Mouse (Mus musculus): Measurements from ENCODE around the gene Fezf1. TPM values are rescaled to one million over a fixed set of nuclear protein-coding genes. Genes with fewer than 3 reads are reported as not detected.

Gene Fezf1
- polyA plus RNA-seq (2012; rRNA removed), result 0.05 TPM in 2 replicates

- no peak for TF ChIP-seq POLR2A (IDR thresholded peaks at IDR 0.05; ENCODE audit: control insufficient read depth, low read depth, low read length)
- no peak for TF ChIP-seq CTCF (IDR thresholded peaks at IDR 0.05; ENCODE audit: control insufficient read depth, insufficient read depth, insufficient replicate concordance, low read depth, low read length)
- Histone ChIP-seq H3K27ac (ENCODE audit: control insufficient read depth, insufficient read depth, low read depth, low read length) (no peak within 1 kb of the TSS), H3K27me3 (ENCODE audit: control insufficient read depth, insufficient read depth, low read length) (peaks cover 9% of the 10 kb centered on the region), H3K4me3 (ENCODE audit: control insufficient read depth, low read depth, low read length) (peak within 1 kb of the TSS; percentile 3; the same call in 1 of the 2 replicates), H3K36me3 (ENCODE audit: control insufficient read depth, insufficient read depth, low read length) (no peaks in the 10 kb centered on the region), H3K4me1 (ENCODE audit: control insufficient read depth, insufficient read depth, low read length) (peaks cover 13% of the 10 kb centered on the region)
These were observed at the start of gene Fezf1 for GRCm38 (mm10) chr6:23248313-23249052. Gene Fezf1, minus strand, starts transcription at chr6:23248362.

- H3K4me3 ChIP-seq (ENCODE audit: control insufficient read depth, low read depth, low read length), result no peak overlapping the region
- H3K4me1 ChIP-seq (ENCODE audit: control insufficient read depth, insufficient read depth, low read length), result no peaks in the 10 kb centered on the region
- TF ChIP-seq CTCF (IDR thresholded peaks at IDR 0.05; ENCODE audit: control insufficient read depth, insufficient read depth, insufficient replicate concordance, low read depth, low read length), result no peak
- no peak for TF ChIP-seq POLR2A (IDR thresholded peaks at IDR 0.05; ENCODE audit: control insufficient read depth, low read depth, low read length)
- H3K27ac ChIP-seq (ENCODE audit: control insufficient read depth, insufficient read depth, low read depth, low read length), result no peak overlapping the region
- H3K27me3 ChIP-seq (ENCODE audit: control insufficient read depth, insufficient read depth, low read length), result no peaks in the 10 kb centered on the region
- H3K36me3 ChIP-seq (ENCODE audit: control insufficient read depth, insufficient read depth, low read length), result no peaks in the 10 kb centered on the region
These were observed 46.5 kb upstream of the Fezf1 start for GRCm38 (mm10) chr6:23294685-23295084.

GRCm38 (mm10) chr6:23288752-23289151 is 40.6 kb upstream of the Fezf1 start:
- Histone ChIP-seq H3K27ac (ENCODE audit: control insufficient read depth, insufficient read depth, low read depth, low read length) (no peak overlapping the region), H3K27me3 (ENCODE audit: control insufficient read depth, insufficient read depth, low read length) (no peaks in the 10 kb centered on the region), H3K36me3 (ENCODE audit: control insufficient read depth, insufficient read depth, low read length) (no peaks in the 10 kb centered on the region), H3K4me1 (ENCODE audit: control insufficient read depth, insufficient read depth, low read length) (no peaks in the 10 kb centered on the region), H3K4me3 (ENCODE audit: control insufficient read depth, low read depth, low read length) (no peak overlapping the region)
- TF ChIP-seq POLR2A (IDR thresholded peaks at IDR 0.05; ENCODE audit: control insufficient read depth, low read depth, low read length) (no peak), CTCF (IDR thresholded peaks at IDR 0.05; ENCODE audit: control insufficient read depth, insufficient read depth, insufficient replicate concordance, low read depth, low read length) (no peak)

GRCm38 (mm10) chr6:23281514-23281820 is 33.3 kb upstream of the Fezf1 start:
- Histone ChIP-seq H3K4me3 (ENCODE audit: control insufficient read depth, low read depth, low read length) (no peak overlapping the region), H3K36me3 (ENCODE audit: control insufficient read depth, insufficient read depth, low read length) (no peaks in the 10 kb centered on the region), H3K27ac (ENCODE audit: control insufficient read depth, insufficient read depth, low read depth, low read length) (no peak overlapping the region), H3K27me3 (ENCODE audit: control insufficient read depth, insufficient read depth, low read length) (no peaks in the 10 kb centered on the region), H3K4me1 (ENCODE audit: control insufficient read depth, insufficient read depth, low read length) (no peaks in the 10 kb centered on the region)
- TF ChIP-seq CTCF (IDR thresholded peaks at IDR 0.05; ENCODE audit: control insufficient read depth, insufficient read depth, insufficient replicate concordance, low read depth, low read length), result no peak
- TF ChIP-seq POLR2A (IDR thresholded peaks at IDR 0.05; ENCODE audit: control insufficient read depth, low read depth, low read length), result no peak

GRCm38 (mm10) chr6:23280811-23281513 is 32.8 kb upstream of the Fezf1 start:
- TF ChIP-seq CTCF (IDR thresholded peaks at IDR 0.05; ENCODE audit: control insufficient read depth, insufficient read depth, insufficient replicate concordance, low read depth, low read length) (no peak), POLR2A (IDR thresholded peaks at IDR 0.05; ENCODE audit: control insufficient read depth, low read depth, low read length) (no peak)

GRCm38 (mm10) chr6:23273483-23273882 is 25.3 kb upstream of the Fezf1 start:
- Histone ChIP-seq H3K4me1 (ENCODE audit: control insufficient read depth, insufficient read depth, low read length) (no peaks in the 10 kb centered on the region), H3K36me3 (ENCODE audit: control insufficient read depth, insufficient read depth, low read length) (no peaks in the 10 kb centered on the region), H3K27ac (ENCODE audit: control insufficient read depth, insufficient read depth, low read depth, low read length) (no peak overlapping the region), H3K27me3 (ENCODE audit: control insufficient read depth, insufficient read depth, low read length) (no peaks in the 10 kb centered on the region), H3K4me3 (ENCODE audit: control insufficient read depth, low read depth, low read length) (no peak overlapping the region)
- TF ChIP-seq POLR2A (IDR thresholded peaks at IDR 0.05; ENCODE audit: control insufficient read depth, low read depth, low read length), result no peak
- TF ChIP-seq CTCF (IDR thresholded peaks at IDR 0.05; ENCODE audit: control insufficient read depth, insufficient read depth, insufficient replicate concordance, low read depth, low read length), result no peak

More at GRCm38 (mm10) chr6:23280811-23281513, 32.8 kb upstream of the Fezf1 start:
- Histone ChIP-seq H3K27me3 (ENCODE audit: control insufficient read depth, insufficient read depth, low read length) (no peaks in the 10 kb centered on the region), H3K36me3 (ENCODE audit: control insufficient read depth, insufficient read depth, low read length) (no peaks in the 10 kb centered on the region), H3K27ac (ENCODE audit: control insufficient read depth, insufficient read depth, low read depth, low read length) (no peak overlapping the region), H3K4me1 (ENCODE audit: control insufficient read depth, insufficient read depth, low read length) (no peaks in the 10 kb centered on the region), H3K4me3 (ENCODE audit: control insufficient read depth, low read depth, low read length) (no peak overlapping the region)

- no peaks in the 10 kb centered on the region for H3K27me3 ChIP-seq (ENCODE audit: control insufficient read depth, insufficient read depth, low read length)
- H3K4me1 ChIP-seq (ENCODE audit: control insufficient read depth, insufficient read depth, low read length), result no peaks in the 10 kb centered on the region
- no peaks in the 10 kb centered on the region for H3K36me3 ChIP-seq (ENCODE audit: control insufficient read depth, insufficient read depth, low read length)
- TF ChIP-seq CTCF (IDR thresholded peaks at IDR 0.05; ENCODE audit: control insufficient read depth, insufficient read depth, insufficient replicate concordance, low read depth, low read length) (no peak), POLR2A (IDR thresholded peaks at IDR 0.05; ENCODE audit: control insufficient read depth, low read depth, low read length) (no peak)
- H3K27ac ChIP-seq (ENCODE audit: control insufficient read depth, insufficient read depth, low read depth, low read length), result no peak overlapping the region
- H3K4me3 ChIP-seq (ENCODE audit: control insufficient read depth, low read depth, low read length), result no peak overlapping the region
These were observed 24.8 kb upstream of the Fezf1 start for GRCm38 (mm10) chr6:23272979-23273378.

Measured in testis, adult 2 months (tissue).